Mouse (Mus musculus) lung, postnatal 10 days (tissue): ENCODE measurements at regions not wholly inside any gene's neighbourhood (a gene's known extent, or its start where the extent isn't known, plus 50 kb on each side); places are given as distances from the start of the nearest gene placed in this dataset.

Experiments used
- DNase-seq: peaks from one replicate; pipeline ENCODE4 v3.0.0; 2021

- DNase-seq = no peak
Measured at GRCm38 (mm10) chr12:110389439-110389838, 57.5 kb upstream of the Ppp2r5c start.

- no peak for DNase-seq
Measured at GRCm38 (mm10) chr12:110391464-110391863, 55.5 kb upstream of the Ppp2r5c start.

- no peak for DNase-seq
Measured at GRCm38 (mm10) chr12:110393555-110393954, 53.4 kb upstream of the Ppp2r5c start.
